Mouse (Mus musculus): ENCODE measurements around the gene Furin. TPM values are rescaled to one million over a fixed set of nuclear protein-coding genes. Genes with fewer than 3 reads are reported as not detected.

The Furin gene
- polyA plus RNA-seq, 1 experiment from 2014 or later = 5.2 TPM

GRCm38 (mm10) chr7:80373352-80373751, 31.9 kb downstream of the Furin start:
- 86% methylated on average over 4 of the region's 4 CpGs for WGBS

GRCm38 (mm10) chr7:80372667-80373066, 32.6 kb downstream of the Furin start:
- H3K27me3 ChIP-seq (ENCODE audit: insufficient read depth, poor library complexity, severe bottlenecking) = peaks cover 5% of the 10 kb centered on the region; the same call in 1 of the 2 replicates
- 55% methylated on average over 2 of the region's 2 CpGs for WGBS
- H3K27ac ChIP-seq = no peak overlapping the region
- H3K9me3 ChIP-seq = no peaks in the 10 kb centered on the region
- H3K36me3 ChIP-seq = peaks cover 10% of the 10 kb centered on the region
- H3K4me1 ChIP-seq (replicated peaks) = peaks cover 30% of the 10 kb centered on the region
- H3K4me3 ChIP-seq = no peak overlapping the region
- DNase-seq (ENCODE audit: low spot score) = no peak

More at GRCm38 (mm10) chr7:80373352-80373751, 31.9 kb downstream of the Furin start:
- H3K9me3 ChIP-seq = no peaks in the 10 kb centered on the region
- peaks cover 5% of the 10 kb centered on the region; the same call in 1 of the 2 replicates for H3K27me3 ChIP-seq (ENCODE audit: insufficient read depth, poor library complexity, severe bottlenecking)
- no peak overlapping the region for H3K4me3 ChIP-seq
- H3K27ac ChIP-seq = no peak overlapping the region
- no peak for DNase-seq (ENCODE audit: low spot score)
- peaks cover 30% of the 10 kb centered on the region for H3K4me1 ChIP-seq (replicated peaks)
- peaks cover 4% of the 10 kb centered on the region for H3K36me3 ChIP-seq

DNA sequence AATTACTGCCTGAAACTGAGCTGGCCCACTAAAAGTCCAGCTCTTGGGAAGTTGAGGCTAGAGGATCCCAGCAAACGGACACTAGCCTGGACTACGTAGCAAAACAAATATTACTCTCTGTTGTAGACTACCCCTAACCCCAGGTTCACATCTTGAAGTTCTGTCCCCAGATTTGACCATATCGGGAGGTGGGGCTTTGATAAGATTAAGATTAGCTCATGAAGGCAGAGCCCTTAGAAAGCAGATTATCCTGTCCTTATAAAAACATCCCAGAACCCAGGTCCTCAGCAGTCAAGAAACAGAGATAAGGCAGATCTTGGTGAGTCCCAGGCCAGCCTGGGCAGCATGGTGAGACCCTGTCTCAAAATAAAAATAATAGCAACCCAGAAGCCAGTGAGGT, 33.1 kb downstream of the Furin start:
- WGBS = 83% methylated on average over 3 of the region's 3 CpGs
- no peak overlapping the region for H3K27ac ChIP-seq
- H3K27me3 ChIP-seq (ENCODE audit: insufficient read depth, poor library complexity, severe bottlenecking) = peaks cover 5% of the 10 kb centered on the region; the same call in 1 of the 2 replicates
- H3K36me3 ChIP-seq = peaks cover 15% of the 10 kb centered on the region
- DNase-seq (ENCODE audit: low spot score) = no peak
- H3K9me3 ChIP-seq = no peaks in the 10 kb centered on the region
- no peak overlapping the region for H3K4me3 ChIP-seq
- peaks cover 30% of the 10 kb centered on the region for H3K4me1 ChIP-seq (replicated peaks)

GRCm38 (mm10) chr7:80371041-80371751, 34.0 kb downstream of the Furin start, which contains the start of gene Man2a2:
Gene Man2a2, minus strand, starts transcription at chr7:80371375.
- peak; percentile 66 for DNase-seq (ENCODE audit: low spot score)
- H3K36me3 ChIP-seq = peaks cover 25% of the 10 kb centered on the region
- H3K9me3 ChIP-seq = no peaks in the 10 kb centered on the region
- peaks cover 29% of the 10 kb centered on the region for H3K4me1 ChIP-seq (replicated peaks)
- H3K27me3 ChIP-seq (ENCODE audit: insufficient read depth, poor library complexity, severe bottlenecking) = peaks cover 5% of the 10 kb centered on the region; the same call in 1 of the 2 replicates
- H3K27ac ChIP-seq = peak within 1 kb of the TSS; percentile 95
- WGBS = under 1% methylated on average over 80 of the region's 86 CpGs
- peak within 1 kb of the TSS; percentile 94 for H3K4me3 ChIP-seq

GRCm38 (mm10) chr7:80370649-80371040, 34.6 kb downstream of the Furin start:
- H3K27me3 ChIP-seq (ENCODE audit: insufficient read depth, poor library complexity, severe bottlenecking) = peaks cover 5% of the 10 kb centered on the region; the same call in 1 of the 2 replicates
- H3K4me1 ChIP-seq (replicated peaks) = peaks cover 24% of the 10 kb centered on the region
- H3K27ac ChIP-seq = peak overlapping the region; percentile 95
- peaks cover 31% of the 10 kb centered on the region for H3K36me3 ChIP-seq
- H3K9me3 ChIP-seq = no peaks in the 10 kb centered on the region
- no peak for DNase-seq (ENCODE audit: low spot score)
- WGBS = 0% methylated on average over 31 of the region's 31 CpGs
- H3K4me3 ChIP-seq = peak overlapping the region; percentile 94

- peaks cover 5% of the 10 kb centered on the region; the same call in 1 of the 2 replicates for H3K27me3 ChIP-seq (ENCODE audit: insufficient read depth, poor library complexity, severe bottlenecking)
- WGBS = 57% methylated on average over 4 of the region's 4 CpGs
- peaks cover 19% of the 10 kb centered on the region for H3K4me1 ChIP-seq (replicated peaks)
- peak overlapping the region; percentile 95 for H3K27ac ChIP-seq
- H3K9me3 ChIP-seq = no peaks in the 10 kb centered on the region
- DNase-seq (ENCODE audit: low spot score) = no peak
- H3K4me3 ChIP-seq = peak overlapping the region; percentile 94
- H3K36me3 ChIP-seq = peaks cover 33% of the 10 kb centered on the region
These were observed 35.2 kb downstream of the Furin start for GRCm38 (mm10) chr7:80369967-80370431.

DNA sequence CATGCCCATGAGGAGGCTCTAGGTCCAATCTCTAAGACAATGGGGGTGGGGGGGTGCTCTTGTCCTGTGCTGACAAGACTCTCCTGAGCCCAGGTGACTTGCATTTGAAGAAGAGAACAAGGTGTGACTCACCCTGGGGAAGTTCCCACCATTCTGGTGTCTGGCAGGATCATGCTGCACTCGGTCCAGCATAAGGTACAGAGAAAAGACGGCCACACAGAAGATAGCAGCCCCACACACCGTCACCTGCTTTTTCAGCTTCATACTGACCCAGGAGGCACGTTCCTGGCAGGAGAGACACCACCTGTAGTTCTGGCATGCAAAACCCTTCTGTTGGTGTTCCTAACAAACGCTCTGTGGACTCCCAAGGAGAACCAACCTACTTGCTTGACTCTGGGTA, 35.8 kb downstream of the Furin start:
- Histone ChIP-seq H3K36me3 (peaks cover 38% of the 10 kb centered on the region), H3K4me3 (peak overlapping the region; percentile 94), H3K4me1 (replicated peaks) (peaks cover 19% of the 10 kb centered on the region), H3K9me3 (no peaks in the 10 kb centered on the region), H3K27ac (no peak overlapping the region), H3K27me3 (ENCODE audit: insufficient read depth, poor library complexity, severe bottlenecking) (peaks cover 5% of the 10 kb centered on the region; the same call in 1 of the 2 replicates)
- 72% methylated on average over 5 of the region's 5 CpGs for WGBS
- DNase-seq (ENCODE audit: low spot score) = no peak

DNA sequence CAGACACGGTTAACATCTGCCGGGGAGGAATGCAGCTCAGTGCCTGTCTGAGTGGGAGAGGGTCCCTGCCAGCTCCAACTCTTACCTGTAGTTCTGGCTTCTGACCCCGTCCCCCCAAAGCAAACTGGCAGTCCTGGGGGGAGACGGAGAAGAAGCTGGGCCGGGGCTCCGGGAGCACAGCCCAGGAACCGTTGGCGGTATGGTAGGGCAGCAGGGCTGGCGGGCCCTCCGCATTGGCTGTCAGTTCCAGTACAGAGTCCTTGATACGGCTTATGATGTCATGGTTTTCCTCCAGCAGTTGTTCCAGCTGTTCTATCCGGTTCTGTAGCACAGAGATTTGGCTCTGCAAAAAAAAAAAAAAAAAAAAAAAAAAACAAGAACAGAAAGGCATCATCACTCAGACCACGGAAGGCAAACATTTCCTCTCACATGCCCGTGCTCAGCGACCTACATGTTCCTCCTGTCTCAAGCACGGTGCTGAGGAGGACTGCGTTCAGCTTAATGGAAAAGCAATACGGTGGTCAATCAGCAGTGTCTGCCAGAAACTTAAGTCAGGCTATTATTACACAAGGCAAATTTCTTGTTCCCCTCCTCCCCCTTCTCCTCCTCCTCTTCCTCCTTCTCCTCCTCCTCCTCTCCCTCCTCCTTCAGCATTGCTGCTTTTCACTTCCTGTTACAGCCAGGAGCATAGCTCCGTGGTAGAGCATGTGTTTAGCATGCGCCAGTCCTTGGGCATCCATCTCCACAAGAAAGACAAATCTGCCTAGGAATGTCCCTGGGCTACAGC, 36.4 kb downstream of the Furin start:
- peaks cover 19% of the 10 kb centered on the region for H3K4me1 ChIP-seq (replicated peaks)
- 0 out of 2 replicates have a peak overlapping the region, but pooled peaks have one; percentile 94 for H3K4me3 ChIP-seq
- H3K27ac ChIP-seq = no peak overlapping the region
- H3K9me3 ChIP-seq = no peaks in the 10 kb centered on the region
- 84% methylated on average over 20 of the region's 20 CpGs for whole genome bisulfite sequencing
- H3K27me3 ChIP-seq (ENCODE audit: insufficient read depth, poor library complexity, severe bottlenecking) = peaks cover 5% of the 10 kb centered on the region; the same call in 1 of the 2 replicates
- H3K36me3 ChIP-seq = peaks cover 44% of the 10 kb centered on the region
- DNase-seq (ENCODE audit: low spot score) = no peak

DNA sequence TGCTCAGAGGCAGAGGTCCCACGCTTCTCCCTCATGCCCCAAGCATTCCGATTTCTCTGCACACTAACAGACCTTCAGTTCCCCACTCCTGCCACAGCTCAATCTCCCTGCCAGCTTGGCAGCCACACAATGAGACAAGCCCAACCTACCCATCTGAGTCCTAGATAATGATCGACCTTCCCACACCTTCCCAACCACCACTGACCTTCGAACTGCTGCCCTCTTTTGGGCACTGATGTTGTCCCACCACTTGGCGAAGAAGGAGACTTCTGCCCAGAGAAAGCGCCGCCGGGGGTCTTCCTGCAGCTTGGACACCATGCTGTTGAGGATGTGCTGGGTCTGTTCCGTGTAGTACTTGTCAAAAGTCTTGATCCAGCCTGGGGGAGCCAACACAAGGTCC, 37.2 kb downstream of the Furin start:
- WGBS = 87% methylated on average over 9 of the region's 9 CpGs
- no peak for DNase-seq (ENCODE audit: low spot score)
- Histone ChIP-seq H3K4me3 (no peak overlapping the region), H3K4me1 (replicated peaks) (peaks cover 19% of the 10 kb centered on the region), H3K27ac (no peak overlapping the region), H3K9me3 (no peaks in the 10 kb centered on the region), H3K27me3 (ENCODE audit: insufficient read depth, poor library complexity, severe bottlenecking) (no peaks in the 10 kb centered on the region; the same call in 1 of the 2 replicates), H3K36me3 (peaks cover 53% of the 10 kb centered on the region)

- DNase-seq (ENCODE audit: low spot score) = no peak
- peaks cover 19% of the 10 kb centered on the region for H3K4me1 ChIP-seq (replicated peaks)
- H3K27me3 ChIP-seq (ENCODE audit: insufficient read depth, poor library complexity, severe bottlenecking) = no peaks in the 10 kb centered on the region; the same call in 1 of the 2 replicates
- no peak overlapping the region for H3K27ac ChIP-seq
- no peaks in the 10 kb centered on the region for H3K9me3 ChIP-seq
- H3K4me3 ChIP-seq = no peak overlapping the region
- H3K36me3 ChIP-seq = peaks cover 60% of the 10 kb centered on the region
- 96% methylated on average over 7 of the region's 7 CpGs for WGBS
These were observed 38.0 kb downstream of the Furin start for GRCm38 (mm10) chr7:80367232-80367631.

GRCm38 (mm10) chr7:80365759-80366158, 39.5 kb downstream of the Furin start:
- peaks cover 75% of the 10 kb centered on the region for H3K36me3 ChIP-seq
- no peak overlapping the region for H3K27ac ChIP-seq
- WGBS = 90% methylated on average over 2 of the region's 2 CpGs
- no peak for DNase-seq (ENCODE audit: low spot score)
- peaks cover 19% of the 10 kb centered on the region for H3K4me1 ChIP-seq (replicated peaks)
- H3K9me3 ChIP-seq = no peaks in the 10 kb centered on the region
- no peaks in the 10 kb centered on the region for H3K27me3 ChIP-seq (ENCODE audit: insufficient read depth, poor library complexity, severe bottlenecking)
- H3K4me3 ChIP-seq = no peak overlapping the region

DNA sequence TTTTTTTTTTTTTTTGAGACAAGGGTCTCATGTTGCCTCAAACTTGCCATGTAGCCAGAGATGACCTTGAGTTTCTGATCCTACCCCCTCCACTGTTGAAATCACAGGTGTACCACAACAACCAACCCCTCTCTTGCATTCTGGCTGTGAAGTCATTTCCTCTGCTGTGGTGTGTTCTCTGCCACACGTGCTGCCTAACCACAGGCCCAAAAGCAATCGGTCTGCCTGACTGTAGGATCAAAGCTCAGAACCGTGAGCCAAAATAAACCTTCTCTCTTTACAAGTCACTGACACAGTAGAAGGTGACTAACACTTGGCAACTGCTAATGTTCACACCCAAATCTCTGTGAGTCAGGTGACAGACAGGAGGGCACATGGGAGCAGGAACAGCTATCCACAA, 44.8 kb downstream of the Furin start:
- Histone ChIP-seq H3K36me3 (peaks cover 95% of the 10 kb centered on the region), H3K4me1 (replicated peaks) (peaks cover 21% of the 10 kb centered on the region), H3K27me3 (ENCODE audit: insufficient read depth, poor library complexity, severe bottlenecking) (no peaks in the 10 kb centered on the region), H3K4me3 (no peak overlapping the region), H3K9me3 (no peaks in the 10 kb centered on the region), H3K27ac (no peak overlapping the region)
- 81% methylated on average over 3 of the region's 3 CpGs for WGBS
- DNase-seq (ENCODE audit: low spot score) = no peak

GRCm38 (mm10) chr7:80358039-80358438, 47.2 kb downstream of the Furin start:
- H3K27me3 ChIP-seq (ENCODE audit: insufficient read depth, poor library complexity, severe bottlenecking) = no peaks in the 10 kb centered on the region
- no peak for DNase-seq (ENCODE audit: low spot score)
- H3K4me1 ChIP-seq (replicated peaks) = peaks cover 21% of the 10 kb centered on the region
- H3K36me3 ChIP-seq = peaks cover 93% of the 10 kb centered on the region
- H3K9me3 ChIP-seq = no peaks in the 10 kb centered on the region
- 71% methylated on average over 4 of the region's 4 CpGs for WGBS
- H3K4me3 ChIP-seq = no peak overlapping the region
- no peak overlapping the region for H3K27ac ChIP-seq
